21 mouse cellular contexts compared by ENCODE assay signal in genomic region chr4:125687078-125687477, GRCm38 (mm10).
DNase-seq lines count a peak whose midpoint lies in the region; ATAC-seq lines count a peak whose summit lies in the region.
"Had no signal": no experiment of that assay in that cellular context is flagged by ENCODE, and none has a peak within 500 bp of the region (broad histone marks: within the 10 kb centered on the region; RNA-seq: fewer than 3 reads in every experiment).

No protein-coding gene starts in this region.

- H3K4me3 ChIP-seq in midbrain, embryonic 10.5 days = no peak overlapping the region
- H3K4me3 ChIP-seq in midbrain, embryonic 11.5 days (ENCODE audit: low read depth, low read length) = no peak overlapping the region
- H3K4me3 ChIP-seq in midbrain, embryonic 14.5 days (replicated peaks; ENCODE audit: low read depth, low read length) = no peak overlapping the region
- H3K4me3 ChIP-seq: embryonic facial prominence, embryonic 12.5 days; forebrain, embryonic 15.5 days; heart, adult 2 months; heart, embryonic 15.5 days; hindbrain, embryonic 15.5 days had no signal

- 0 out of 2 replicates have a peak overlapping the region, but pooled peaks have one; percentile 6 for H3K27ac ChIP-seq in midbrain, embryonic 10.5 days (replicated peaks)
- no peak overlapping the region for H3K27ac ChIP-seq in midbrain, embryonic 11.5 days (ENCODE audit: low read depth, low read length)
- peak overlapping the region; percentile 56; the same call in 1 of the 2 replicates for H3K27ac ChIP-seq in midbrain, embryonic 14.5 days (replicated peaks; ENCODE audit: low read depth, low read length)
- H3K27ac ChIP-seq: embryonic facial prominence, embryonic 12.5 days; forebrain, embryonic 15.5 days; heart, adult 2 months; heart, embryonic 15.5 days; hindbrain, embryonic 15.5 days had no signal

- H3K4me2 ChIP-seq in midbrain, embryonic 11.5 days = no peak overlapping the region
- H3K4me2 ChIP-seq in midbrain, embryonic 14.5 days (ENCODE audit: low read length) = no peak overlapping the region
- H3K4me2 ChIP-seq: embryonic facial prominence, embryonic 12.5 days; forebrain, embryonic 15.5 days; heart, embryonic 11.5 days; heart, embryonic 15.5 days; hindbrain, embryonic 15.5 days had no signal

- 0 out of 2 replicates have a peak, but pooled peaks cover 5% of the 10 kb centered on the region for H3K4me1 ChIP-seq in midbrain, embryonic 10.5 days
- H3K4me1 ChIP-seq in midbrain, embryonic 11.5 days (ENCODE audit: control insufficient read depth, insufficient read depth, low read length) = no peaks in the 10 kb centered on the region
- H3K4me1 ChIP-seq in midbrain, embryonic 14.5 days (ENCODE audit: control insufficient read depth, insufficient read depth, low read length) = no peaks in the 10 kb centered on the region
- H3K4me1 ChIP-seq: heart, embryonic 15.5 days had no signal

- ATAC-seq in frontal cortex, adult (ENCODE audit: low TSS enrichment) = peak; percentile 44; the same call in 1 of the 2 replicates
- ATAC-seq in midbrain, embryonic 11.5 days (ENCODE audit: low FRiP score) = no peak
- no peak for ATAC-seq in midbrain, embryonic 14.5 days (ENCODE audit: low FRiP score, low TSS enrichment)
- ATAC-seq: activated CD4-positive, CD25-positive, alpha-beta regulatory T cell, adult 4 months; forebrain, embryonic 15.5 days; Patski had no signal

- peaks cover 4% of the 10 kb centered on the region; the same call in 1 of the 2 replicates for H3K27me3 ChIP-seq in midbrain, embryonic 10.5 days (ENCODE audit: low read depth, poor library complexity, severe bottlenecking)
- H3K27me3 ChIP-seq in midbrain, embryonic 11.5 days (ENCODE audit: control insufficient read depth, insufficient read depth, low read length) = no peaks in the 10 kb centered on the region
- H3K27me3 ChIP-seq in midbrain, embryonic 14.5 days (ENCODE audit: control insufficient read depth, insufficient read depth, low read length) = no peaks in the 10 kb centered on the region
- H3K27me3 ChIP-seq: embryonic facial prominence, embryonic 12.5 days; forebrain, embryonic 15.5 days; heart, embryonic 15.5 days; hindbrain, embryonic 15.5 days had no signal

- H3K9ac ChIP-seq in midbrain, embryonic 11.5 days (ENCODE audit: low read length) = no peak overlapping the region
- no peak overlapping the region for H3K9ac ChIP-seq in midbrain, embryonic 14.5 days (replicated peaks; ENCODE audit: low read length)
- H3K9ac ChIP-seq: embryonic facial prominence, embryonic 12.5 days; forebrain, embryonic 15.5 days; heart, embryonic 15.5 days; hindbrain, embryonic 15.5 days had no signal

- DNase-seq in frontal cortex, postnatal 14 days (ENCODE audit: low spot score in 2 of 2) = no peak
- DNase-seq in midbrain, embryonic 10.5 days (ENCODE audit: low spot score) = no peak
- no peak for DNase-seq in midbrain, embryonic 11.5 days (ENCODE audit: low spot score, missing footprints)
- DNase-seq in midbrain, embryonic 14.5 days = peak; percentile 51
- DNase-seq in right cerebral cortex, adult 2 months (ENCODE audit: low spot score in 2 of 2) = no peak
- DNase-seq: adrenal gland, adult 2 months; adrenal gland, postnatal 25 days; cerebellum, adult 11 months; cerebellum, adult 8-10 months; cerebellum, postnatal 14 days; gastrocnemius, postnatal 14 days; heart, adult 2 months; heart, postnatal 14 days had no signal

- H3K36me3 ChIP-seq in midbrain, embryonic 10.5 days = no peaks in the 10 kb centered on the region
- no peaks in the 10 kb centered on the region for H3K36me3 ChIP-seq in midbrain, embryonic 11.5 days (ENCODE audit: control insufficient read depth, insufficient read depth, low read length)
- H3K36me3 ChIP-seq in midbrain, embryonic 14.5 days (ENCODE audit: control insufficient read depth, insufficient read depth, low read length) = no peaks in the 10 kb centered on the region
- H3K36me3 ChIP-seq: embryonic facial prominence, embryonic 12.5 days; heart, embryonic 15.5 days; hindbrain, embryonic 15.5 days had no signal

- 47% methylated on average over 8 of the region's 8 CpGs for WGBS in midbrain, embryonic 10.5 days
- WGBS in midbrain, embryonic 11.5 days = 50% methylated on average over 8 of the region's 8 CpGs
- 41% methylated on average over 8 of the region's 8 CpGs for WGBS in midbrain, embryonic 14.5 days

- no peaks in the 10 kb centered on the region for H3K9me3 ChIP-seq in midbrain, embryonic 10.5 days (replicated peaks)
- H3K9me3 ChIP-seq in midbrain, embryonic 11.5 days (ENCODE audit: control insufficient read depth, low read length) = no peaks in the 10 kb centered on the region
- no peaks in the 10 kb centered on the region for H3K9me3 ChIP-seq in midbrain, embryonic 14.5 days (ENCODE audit: control insufficient read depth, low read length)
- H3K9me3 ChIP-seq: embryonic facial prominence, embryonic 12.5 days; forebrain, embryonic 15.5 days; heart, embryonic 15.5 days; hindbrain, embryonic 15.5 days had no signal
